Mouse (Mus musculus): ENCODE measurements at regions not wholly inside any gene's neighbourhood (a gene's known extent, or its start where the extent isn't known, plus 50 kb on each side); places are given as distances from the start of the nearest gene placed in this dataset.

GRCm38 (mm10) chr1:73725486-73725885 is 398.8 kb downstream of the Tns1 start:
- no peak for DNase-seq

GRCm38 (mm10) chr1:73724551-73724950 is 399.7 kb downstream of the Tns1 start:
- no peak for DNase-seq

- DNase-seq = no peak
Measured at GRCm38 (mm10) chr1:73721486-73722225, 402.6 kb downstream of the Tns1 start.

- no peak for DNase-seq
Measured at GRCm38 (mm10) chr1:73718421-73718820, 405.8 kb downstream of the Tns1 start.

- no peak for DNase-seq
Measured at GRCm38 (mm10) chr1:73717401-73717800, 406.8 kb downstream of the Tns1 start.

GRCm38 (mm10) chr1:73716901-73717300 is 407.3 kb downstream of the Tns1 start:
- DNase-seq = no peak

- DNase-seq = no peak
Measured at GRCm38 (mm10) chr1:73715571-73715970, 408.7 kb downstream of the Tns1 start.

GRCm38 (mm10) chr1:73702428-73702842 is 421.8 kb downstream of the Tns1 start:
- no peak for DNase-seq

GRCm38 (mm10) chr1:73693537-73693936 is 430.7 kb downstream of the Tns1 start:
- no peak for DNase-seq

GRCm38 (mm10) chr1:73685734-73686133 is 438.5 kb downstream of the Tns1 start:
- DNase-seq = no peak

GRCm38 (mm10) chr1:73685066-73685465 is 439.2 kb downstream of the Tns1 start:
- DNase-seq = no peak

GRCm38 (mm10) chr1:73684166-73684565 is 440.1 kb downstream of the Tns1 start:
- no peak for DNase-seq

GRCm38 (mm10) chr1:73683132-73683888 is 440.9 kb downstream of the Tns1 start:
- no peak for DNase-seq

GRCm38 (mm10) chr1:73681697-73682096 is 442.6 kb downstream of the Tns1 start:
- DNase-seq = no peak

- DNase-seq = no peak
Measured at GRCm38 (mm10) chr1:73680829-73681228, 443.4 kb downstream of the Tns1 start.

GRCm38 (mm10) chr1:73673851-73674235 is 450.4 kb downstream of the Tns1 start:
- no peak for DNase-seq

- no peak for DNase-seq
Measured at GRCm38 (mm10) chr1:73673191-73673850, 450.9 kb downstream of the Tns1 start.

- no peak for DNase-seq
Measured at GRCm38 (mm10) chr1:73672239-73672638, 452.0 kb downstream of the Tns1 start.

- DNase-seq = no peak
Measured at GRCm38 (mm10) chr1:73668691-73669090, 455.6 kb downstream of the Tns1 start.

GRCm38 (mm10) chr1:73663546-73663945 is 460.7 kb downstream of the Tns1 start:
- no peak for DNase-seq

GRCm38 (mm10) chr1:73645011-73645410 is 479.2 kb downstream of the Tns1 start:
- DNase-seq = no peak

- no peak for DNase-seq
Measured at GRCm38 (mm10) chr1:73644394-73644793, 479.9 kb downstream of the Tns1 start.

- no peak for DNase-seq
Measured at GRCm38 (mm10) chr1:73643431-73643830, 480.8 kb downstream of the Tns1 start.

- no peak for DNase-seq
Measured at GRCm38 (mm10) chr1:73642691-73643109, 481.5 kb downstream of the Tns1 start.

Measured in thymus, postnatal 25 days (tissue).